Mouse (Mus musculus): Measurements from ENCODE around the gene Far1.

DNA sequence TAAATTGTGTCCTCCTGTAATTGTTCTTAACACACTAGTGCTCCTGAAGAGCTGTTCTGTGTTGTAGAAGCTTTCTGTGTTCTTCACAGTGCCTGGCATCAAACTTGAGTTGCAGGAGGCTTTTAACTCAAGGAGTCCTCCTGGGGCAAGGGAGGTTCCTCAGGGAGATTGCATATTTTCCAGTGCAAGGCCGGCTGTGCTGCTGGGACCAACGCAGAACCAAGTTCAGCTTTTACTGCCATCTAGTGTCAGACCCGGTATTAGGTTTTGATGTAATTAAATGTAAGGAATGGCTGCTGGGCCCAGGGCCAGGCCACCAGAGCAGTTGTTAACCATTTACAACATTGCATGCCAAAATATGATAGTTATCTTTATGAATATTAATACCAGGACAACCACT is 80.7 kb downstream of the Far1 start:
- TF ChIP-seq REST (IDR thresholded peaks at IDR 0.05; ENCODE audit: insufficient read depth, insufficient read length) (no peak), E2F4 (IDR thresholded peaks at IDR 0.05; ENCODE audit: insufficient read depth) (no peak), POLR2A (IDR thresholded peaks at IDR 0.05; ENCODE audit: insufficient read length, low read depth) (no peak), POLR2AphosphoS2 (IDR thresholded peaks at IDR 0.05; ENCODE audit: insufficient read length, low read depth) (no peak), MAX (IDR thresholded peaks at IDR 0.05; ENCODE audit: low read depth) (no peak), USF1 (IDR thresholded peaks at IDR 0.05; ENCODE audit: low read depth) (no peak), CEBPB (IDR thresholded peaks at IDR 0.05; ENCODE audit: insufficient read depth, poor library complexity, severe bottlenecking) (no peak), MYOD1 (IDR thresholded peaks at IDR 0.05; ENCODE audit: control insufficient read depth in 1 of 3, insufficient read length in 2 of 3, low read depth in 2 of 3) (no peak), TCF3 (IDR thresholded peaks at IDR 0.05; ENCODE audit: insufficient read length, low read depth) (no peak), SRF (IDR thresholded peaks at IDR 0.05; ENCODE audit: control insufficient read depth, insufficient read length, low read depth) (no peak), TCF12 (IDR thresholded peaks at IDR 0.05; ENCODE audit: insufficient read depth, poor library complexity, severe bottlenecking) (no peak)
